Mouse (Mus musculus): ENCODE results near the gene Ugt1a6b.
"Not testable (repeated sequence)": the region's sequence is repeated elsewhere in the genome, so short reads cannot be mapped to it uniquely, and the experiment has no call there.

Ugt1a6b gene

GRCm38 (mm10) chr1:88103019-88103418, at the start of gene Ugt1a6b:
Gene Ugt1a6b (plus strand): TSS chr1:88103252.
- DNase-seq (ENCODE audit: low spot score), result not testable (repeated sequence)

GRCm38 (mm10) chr1:88055088-88055487, 48.0 kb upstream of the Ugt1a6b start, which contains the start of gene Ugt1a10:
Gene Ugt1a10 (plus strand): TSS chr1:88055388.
- DNase-seq (ENCODE audit: low spot score), result no peak

DNA sequence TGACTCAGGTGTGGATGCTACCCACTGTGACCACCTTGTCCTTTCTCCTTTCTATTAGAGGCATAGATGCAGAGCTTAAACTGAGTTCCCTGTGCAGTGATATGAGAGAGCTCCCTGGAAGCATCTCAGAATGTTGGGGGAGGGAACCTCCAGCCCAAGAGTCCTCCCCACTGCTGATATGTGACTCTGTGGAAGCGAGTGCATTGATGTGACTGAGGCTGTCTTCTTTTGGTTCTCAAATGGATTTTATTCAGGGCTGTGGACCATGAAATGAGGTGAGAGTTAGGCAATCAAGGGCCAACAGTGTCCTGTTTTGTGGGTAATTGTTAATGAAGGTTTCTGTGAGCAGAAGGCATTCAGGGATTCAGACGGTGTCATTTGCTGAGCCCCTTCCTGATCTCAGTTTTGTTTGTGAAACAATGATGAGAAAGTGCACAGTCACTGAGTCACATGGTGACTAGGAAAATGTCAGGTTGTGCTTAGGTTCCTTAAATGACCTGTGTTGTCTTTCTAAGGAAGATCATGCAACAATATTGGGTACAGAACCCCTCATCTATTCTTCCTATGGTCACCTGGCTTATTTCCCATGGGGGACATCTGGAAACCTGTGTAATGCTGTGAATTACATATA, 36.5 kb upstream of the Ugt1a6b start:
- not testable (repeated sequence) for DNase-seq (ENCODE audit: low spot score)

- no peak for DNase-seq (ENCODE audit: low spot score)
Observed at GRCm38 (mm10) chr1:88070495-88070894, 32.6 kb upstream of the Ugt1a6b start, which contains the start of gene Ugt1a9. Gene Ugt1a9 (plus strand): TSS chr1:88070800.

DNA sequence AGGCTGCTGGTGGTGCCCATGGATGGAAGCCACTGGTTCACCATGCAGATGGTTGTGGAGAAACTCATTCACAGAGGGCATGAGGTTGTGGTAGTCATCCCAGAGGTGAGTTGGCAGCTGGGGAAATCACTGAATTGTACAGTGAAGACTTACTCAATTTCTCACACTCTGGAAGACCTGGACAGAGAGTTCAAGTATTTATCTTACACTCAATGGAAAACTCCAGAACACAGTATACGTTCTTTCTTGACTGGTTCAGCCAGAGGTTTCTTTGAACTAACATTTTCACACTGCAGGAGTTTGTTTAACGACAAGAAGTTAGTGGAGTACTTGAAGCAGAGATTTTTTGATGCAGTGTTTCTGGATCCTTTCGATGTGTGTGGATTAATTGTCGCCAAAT, 32.1 kb upstream of the Ugt1a6b start:
- DNase-seq (ENCODE audit: low spot score), result no peak

- no peak for DNase-seq (ENCODE audit: low spot score)
Observed at GRCm38 (mm10) chr1:88074471-88074870, 28.6 kb upstream of the Ugt1a6b start.

DNA sequence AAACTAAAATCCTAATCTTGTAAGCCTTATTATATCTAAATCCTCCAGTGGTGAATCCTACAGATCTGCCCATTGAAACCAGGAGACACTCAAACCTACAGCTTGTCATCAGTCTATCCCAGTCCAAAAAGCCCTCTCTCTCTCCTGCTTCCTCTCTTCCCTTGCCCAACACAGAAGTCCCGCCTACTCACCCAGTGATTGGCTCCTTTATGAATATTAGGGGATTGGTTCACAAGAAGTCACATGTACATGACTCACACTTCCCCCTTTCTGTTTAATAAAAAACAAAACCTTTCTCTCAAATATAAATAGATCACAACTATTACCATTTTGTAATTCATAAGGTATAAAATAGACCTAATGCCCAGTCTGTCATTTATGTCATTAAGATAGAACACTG, 25.9 kb upstream of the Ugt1a6b start:
- no peak for DNase-seq (ENCODE audit: low spot score)

- DNase-seq (ENCODE audit: low spot score), result no peak
Observed at GRCm38 (mm10) chr1:88081670-88082069, 21.4 kb upstream of the Ugt1a6b start.

DNA sequence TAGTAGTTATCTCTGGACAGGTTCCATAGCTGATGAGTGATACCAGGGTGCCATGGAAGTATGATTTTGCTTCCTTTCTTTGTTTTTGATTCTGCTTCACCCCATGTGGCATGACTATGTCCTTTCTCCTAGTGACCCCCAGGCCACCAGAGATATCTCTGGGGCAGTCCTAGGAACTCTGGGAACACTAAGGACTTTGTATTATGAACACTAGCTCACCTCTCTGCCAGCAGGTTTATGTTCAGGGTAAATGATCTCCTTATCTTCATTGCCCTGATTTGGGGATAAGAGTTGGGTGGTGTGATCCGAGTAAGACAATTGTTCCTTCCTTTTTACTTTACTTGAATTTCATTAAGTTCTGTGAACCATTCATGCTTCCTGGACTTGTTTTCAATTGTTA, 16.9 kb upstream of the Ugt1a6b start:
- no peak for DNase-seq (ENCODE audit: low spot score)

GRCm38 (mm10) chr1:88087513-88087912, 15.5 kb upstream of the Ugt1a6b start, which contains the start of gene Ugt1a8:
Gene Ugt1a8 (plus strand): TSS chr1:88087813.
- DNase-seq (ENCODE audit: low spot score), result no peak

DNA sequence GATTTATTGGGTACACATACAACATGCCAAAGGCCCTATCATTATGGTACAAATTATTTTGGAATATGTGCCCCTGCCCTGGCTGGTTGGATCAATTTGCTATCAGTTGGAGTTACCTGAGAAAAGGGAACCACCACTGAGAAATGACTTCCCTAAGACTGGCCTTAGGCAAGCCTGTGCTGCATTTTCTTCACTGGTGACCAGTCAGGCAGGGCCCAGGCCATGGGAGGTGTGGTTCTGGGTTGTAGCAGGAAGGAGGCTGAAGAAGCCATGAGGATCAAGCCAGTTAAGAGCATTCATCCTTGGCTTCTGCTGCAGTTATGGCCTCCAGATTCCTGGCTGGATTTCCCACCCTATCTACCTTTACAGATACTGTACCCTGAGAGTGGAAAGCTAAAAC, 10.7 kb upstream of the Ugt1a6b start:
- no peak for DNase-seq (ENCODE audit: low spot score)

- DNase-seq (ENCODE audit: low spot score), result not testable (repeated sequence)
Observed at GRCm38 (mm10) chr1:88094270-88094676, 8.8 kb upstream of the Ugt1a6b start.

GRCm38 (mm10) chr1:88094941-88095492, 8.0 kb upstream of the Ugt1a6b start, which contains the start of gene Ugt1a7c:
Gene Ugt1a7c (plus strand): TSS chr1:88095062.
- no peak for DNase-seq (ENCODE audit: low spot score)

DNA sequence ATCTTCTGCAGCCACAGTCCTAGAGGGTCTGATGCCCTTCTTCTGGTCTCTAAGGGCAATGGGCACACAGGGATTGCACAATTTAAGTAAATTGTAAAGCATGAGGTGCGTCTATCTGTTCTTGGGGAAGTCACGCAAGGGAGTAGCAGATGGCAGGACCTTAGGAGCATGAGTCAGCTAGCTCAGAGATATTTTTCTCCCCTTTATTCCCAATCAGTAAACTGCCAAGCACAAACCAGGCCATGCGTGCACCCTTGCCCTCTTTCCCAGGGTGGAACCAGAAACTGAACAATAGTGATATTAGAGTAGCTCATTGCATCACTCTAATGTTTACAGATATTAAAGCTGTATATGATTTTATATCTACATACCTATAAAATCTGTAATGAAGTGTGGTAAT, 4.5 kb upstream of the Ugt1a6b start:
- DNase-seq (ENCODE audit: low spot score), result not testable (repeated sequence)

GRCm38 (mm10) chr1:88099691-88100090, 3.4 kb upstream of the Ugt1a6b start:
- peak; percentile 26 for DNase-seq (ENCODE audit: low spot score)

GRCm38 (mm10) chr1:88103697-88104468, 831 bp downstream of the Ugt1a6b start:
- not testable (repeated sequence) for DNase-seq (ENCODE audit: low spot score)

- no peak for DNase-seq (ENCODE audit: low spot score)
Observed at GRCm38 (mm10) chr1:88104667-88105430, 1.8 kb downstream of the Ugt1a6b start.

DNA sequence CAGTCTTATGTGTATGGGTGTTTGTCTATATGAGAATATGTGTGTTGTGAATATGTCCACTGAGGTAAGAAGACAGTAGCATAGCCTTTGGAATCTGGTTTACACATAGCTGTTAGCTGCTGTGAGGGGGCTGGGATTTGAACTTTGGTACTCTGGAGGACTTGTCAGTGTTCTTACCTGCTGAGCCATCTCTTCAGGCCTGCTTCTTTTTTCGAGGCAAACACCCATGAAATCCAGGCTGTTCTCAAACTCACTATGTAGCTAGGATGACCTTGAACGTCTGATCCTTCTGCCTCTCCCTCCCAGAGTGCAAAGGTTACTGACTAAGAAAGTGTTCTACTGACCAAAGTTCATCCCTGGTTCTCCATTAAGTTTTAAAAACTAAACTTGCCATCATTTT, 2.6 kb downstream of the Ugt1a6b start:
- DNase-seq (ENCODE audit: low spot score), result no peak

- DNase-seq (ENCODE audit: low spot score), result not testable (repeated sequence)
Observed at GRCm38 (mm10) chr1:88109027-88109557, 6.0 kb downstream of the Ugt1a6b start.

DNA sequence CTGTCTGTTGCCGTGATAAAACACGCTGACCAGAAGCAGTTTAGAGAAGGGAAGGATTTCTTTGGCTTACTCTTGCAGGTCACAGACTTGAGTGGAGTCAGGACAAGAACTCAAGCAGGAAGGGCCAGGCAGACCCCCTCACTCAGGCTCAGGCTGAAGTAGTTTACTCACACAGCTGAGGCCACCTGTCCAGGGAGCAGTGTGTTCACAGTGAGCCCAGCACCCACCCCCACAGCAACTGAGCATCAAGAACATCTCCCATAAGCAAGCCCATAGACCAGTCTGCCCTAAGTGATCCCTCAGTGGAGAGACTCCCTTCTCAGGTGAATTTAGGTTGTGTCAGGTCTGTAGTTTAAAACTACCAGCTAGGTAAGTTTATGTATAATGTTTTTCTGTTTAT, 6.6 kb downstream of the Ugt1a6b start:
- not testable (repeated sequence) for DNase-seq (ENCODE audit: low spot score)

DNA sequence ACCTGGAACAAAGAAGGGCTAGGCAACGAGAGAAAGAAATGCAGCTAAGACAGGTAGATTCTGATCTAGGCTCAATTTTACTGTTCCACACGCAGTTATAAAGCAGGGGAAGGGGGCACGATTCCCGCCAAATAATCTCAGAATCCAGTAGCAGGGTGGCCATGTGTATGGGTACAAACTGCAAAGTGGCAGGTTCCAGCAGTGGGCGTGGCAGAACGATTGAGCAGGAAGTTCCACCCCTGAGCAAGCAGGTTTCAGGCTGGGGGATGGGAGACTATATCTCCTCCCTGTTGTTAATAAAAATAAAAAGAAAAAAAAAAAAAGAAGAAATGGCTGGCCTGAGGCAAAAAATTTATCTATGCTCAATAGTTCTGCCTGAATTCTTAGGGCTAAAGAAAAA, 9.7 kb downstream of the Ugt1a6b start:
- not testable (repeated sequence) for DNase-seq (ENCODE audit: low spot score)

DNA sequence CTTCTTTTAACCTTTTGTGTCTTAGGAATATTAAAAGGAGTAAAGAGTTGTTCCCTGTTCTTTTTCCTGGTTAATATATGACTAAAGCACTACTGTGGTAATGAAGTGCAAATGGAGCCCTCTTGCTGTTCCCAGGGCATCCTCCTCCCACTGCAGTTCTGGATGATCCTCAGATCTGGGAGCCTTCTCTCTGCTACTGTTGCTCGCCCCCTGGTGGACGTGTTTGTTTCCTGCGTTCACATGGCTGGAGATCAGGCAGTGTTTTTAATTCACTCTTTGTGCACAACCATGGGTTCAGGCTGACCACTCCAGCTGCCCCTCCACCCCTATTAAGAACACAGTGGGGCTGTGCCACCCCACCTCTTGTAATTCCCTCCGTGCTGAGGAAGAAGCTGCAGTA, 17.5 kb downstream of the Ugt1a6b start:
- DNase-seq (ENCODE audit: low spot score), result not testable (repeated sequence)
